Mouse (Mus musculus): ENCODE measurements at regions not wholly inside any gene's neighbourhood (a gene's known extent, or its start where the extent isn't known, plus 50 kb on each side); places are given as distances from the start of the nearest gene placed in this dataset.

DNA sequence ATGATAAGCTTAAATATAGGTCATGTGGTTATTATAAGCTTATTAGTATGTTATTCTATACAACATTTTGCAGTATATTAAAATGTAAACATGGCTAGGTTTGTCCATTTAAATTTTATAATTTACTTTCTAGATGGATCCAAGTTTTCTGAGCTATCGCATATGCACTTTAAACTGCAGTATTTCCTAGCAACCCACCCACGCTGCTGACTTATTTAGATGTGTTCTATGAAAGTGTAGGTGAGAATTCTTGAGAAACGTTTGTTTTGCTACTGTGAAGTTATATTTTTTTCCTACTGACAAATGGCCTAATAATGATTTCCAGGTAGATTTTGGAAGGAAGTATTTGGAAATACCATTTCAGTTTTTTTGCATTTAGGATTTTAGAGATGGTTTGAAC is 308.0 kb downstream of the Gbe1 start:
- DNase-seq (ENCODE audit: low spot score in 2 of 2): peak; percentile 41 to 67
- intact Hi-C loops (cut with DNase I): no loop called here

DNA sequence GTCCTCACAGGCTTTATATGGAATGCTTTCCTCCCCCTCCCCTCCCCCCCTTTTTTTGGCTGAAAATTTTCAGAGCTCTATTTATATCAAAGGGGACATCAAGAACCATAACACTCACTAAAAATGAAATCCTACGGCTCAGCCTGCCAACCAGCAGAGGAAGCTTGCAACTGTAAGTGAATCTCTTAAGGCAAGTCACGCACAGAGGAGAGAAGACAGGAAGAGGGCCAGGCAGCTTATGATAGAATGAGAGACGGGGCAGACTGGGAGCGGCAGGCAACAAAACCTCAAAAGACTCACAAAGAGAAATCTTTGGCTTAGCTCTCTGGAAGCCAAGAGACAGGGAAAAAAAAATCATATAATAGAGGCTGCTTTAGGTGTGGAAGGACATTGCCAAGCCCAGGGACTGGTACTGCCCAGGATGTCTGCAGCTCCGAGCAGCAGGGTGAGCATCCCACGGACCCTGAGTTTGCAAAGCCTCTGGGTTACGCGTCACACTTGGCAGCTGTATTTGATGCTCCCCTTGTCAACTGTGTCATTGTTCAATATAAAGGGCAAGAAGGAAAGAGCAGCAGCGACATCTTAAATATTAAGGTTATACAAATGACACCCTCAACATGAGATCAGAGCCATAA is 330.0 kb downstream of the Gbe1 start:
- DNase-seq (ENCODE audit: low spot score in 2 of 2): peak; percentile 23 to 70

DNA sequence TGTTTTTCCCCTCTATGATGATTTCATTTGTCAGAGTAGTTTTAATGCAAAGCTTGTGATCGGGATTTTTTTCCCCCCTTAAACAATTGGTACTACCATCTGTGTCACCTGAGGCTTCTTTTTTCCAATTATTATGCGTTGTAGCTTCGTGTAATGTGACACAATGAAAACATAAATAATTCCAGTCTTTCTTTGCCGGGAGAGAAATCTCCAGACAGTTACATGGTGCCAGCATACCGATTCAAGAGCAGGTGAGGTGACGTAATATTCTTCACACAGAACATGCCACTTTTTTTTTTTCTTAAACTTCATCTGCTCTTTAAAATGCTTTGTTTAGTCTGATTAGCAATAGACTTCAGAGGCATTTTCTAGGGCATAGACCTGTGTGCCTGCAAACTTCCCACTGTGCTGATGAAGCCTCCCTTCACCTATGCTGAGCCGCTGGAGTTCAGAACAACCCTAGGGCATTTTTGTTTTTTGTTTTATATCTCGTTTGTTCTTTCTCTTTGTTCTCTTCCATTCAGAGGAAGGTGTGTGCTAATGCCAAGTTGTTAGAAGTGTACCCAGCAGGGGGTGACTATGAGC is 331.0 kb downstream of the Gbe1 start:
- intact Hi-C loops (cut with DNase I): no loop called here
- DNase-seq (ENCODE audit: low spot score in 2 of 2): no peak

More for the DNA sequence above, 330.0 kb downstream of the Gbe1 start:
- intact Hi-C loops (cut with DNase I): no loop called here

DNA sequence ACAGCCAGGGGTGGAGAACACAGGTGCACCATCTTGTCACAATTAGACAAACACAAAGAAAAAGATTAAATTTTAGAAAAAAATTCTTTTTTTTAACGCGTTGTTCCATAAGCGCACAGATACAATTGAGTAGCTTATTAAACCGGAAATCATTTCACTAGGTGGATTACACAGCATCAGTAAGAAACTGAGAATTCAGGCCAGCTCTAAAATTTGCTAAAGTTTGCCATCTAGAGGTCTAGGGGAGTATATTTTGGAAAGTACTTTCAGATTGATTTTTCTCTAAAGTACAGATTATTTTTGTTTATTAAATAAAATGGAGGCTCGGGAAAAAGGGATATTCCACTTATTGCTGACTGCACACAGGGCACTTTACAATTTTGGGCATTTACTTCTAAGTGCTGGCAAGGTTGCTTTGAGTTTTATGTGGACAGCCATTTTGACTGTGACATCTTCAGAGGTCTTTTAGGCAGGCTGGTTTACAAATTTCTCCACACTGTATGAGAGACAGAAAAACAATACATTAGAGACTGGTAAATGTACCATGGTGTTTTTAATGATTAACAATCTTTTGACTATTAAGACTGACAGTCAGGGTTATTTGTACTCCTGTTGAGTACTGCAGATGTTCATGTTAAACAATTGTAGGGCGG is 340.8 kb downstream of the Gbe1 start:
- intact Hi-C loops (cut with DNase I): no loop called here
- DNase-seq (ENCODE audit: low spot score in 2 of 2): no peak

DNA sequence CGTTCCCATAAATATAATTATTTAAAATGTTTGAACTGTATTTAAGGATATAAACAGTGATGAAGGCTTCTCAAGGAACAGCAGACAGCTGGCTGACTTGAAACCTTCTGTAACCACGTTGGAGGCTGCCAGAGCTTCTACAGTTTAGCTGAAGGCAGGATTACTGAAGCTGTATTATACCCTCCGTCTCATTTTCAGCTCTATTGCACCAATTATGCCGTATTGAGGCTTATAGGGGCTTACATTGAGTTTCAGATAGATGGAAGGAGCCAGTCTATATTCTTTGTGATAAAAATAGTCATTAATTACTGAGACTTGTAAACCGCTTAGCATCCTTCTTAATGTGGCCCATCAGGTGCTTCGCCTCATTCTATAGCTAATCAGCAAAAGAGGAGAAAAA is 376.1 kb downstream of the Gbe1 start:
- DNase-seq (ENCODE audit: low spot score in 2 of 2): peak in 1 of 2 experiments; percentile 7
- intact Hi-C loops (cut with DNase I): no loop called here

DNA sequence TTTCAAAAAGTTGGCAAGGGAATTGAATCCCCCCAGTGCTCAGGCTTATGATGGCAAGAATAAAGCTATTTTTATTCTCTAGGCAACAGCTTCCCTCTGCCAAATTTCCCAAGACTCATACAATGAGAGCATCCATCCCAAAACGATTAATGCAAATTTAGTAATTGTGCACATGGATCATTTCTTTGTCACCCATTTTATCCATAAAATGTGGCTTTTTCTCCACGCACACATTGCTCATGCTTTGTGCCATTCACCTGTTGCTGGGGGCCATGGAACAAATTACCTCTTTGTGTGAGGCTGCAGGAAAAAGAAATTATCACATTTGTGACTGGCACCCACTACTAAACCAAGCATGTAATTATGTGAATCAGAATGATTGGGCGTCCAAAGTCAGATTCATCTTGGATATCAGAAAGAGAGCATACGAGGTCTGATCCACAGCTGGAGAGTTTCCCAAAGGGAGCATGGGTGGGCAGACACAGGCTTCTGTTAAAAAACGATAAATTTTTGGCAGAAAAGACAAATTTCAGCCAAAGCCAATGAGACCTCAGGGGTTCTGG is 411.1 kb downstream of the Gbe1 start:
- intact Hi-C loops (cut with DNase I): no loop called here
- no peak for DNase-seq (ENCODE audit: low spot score in 2 of 2)

DNA sequence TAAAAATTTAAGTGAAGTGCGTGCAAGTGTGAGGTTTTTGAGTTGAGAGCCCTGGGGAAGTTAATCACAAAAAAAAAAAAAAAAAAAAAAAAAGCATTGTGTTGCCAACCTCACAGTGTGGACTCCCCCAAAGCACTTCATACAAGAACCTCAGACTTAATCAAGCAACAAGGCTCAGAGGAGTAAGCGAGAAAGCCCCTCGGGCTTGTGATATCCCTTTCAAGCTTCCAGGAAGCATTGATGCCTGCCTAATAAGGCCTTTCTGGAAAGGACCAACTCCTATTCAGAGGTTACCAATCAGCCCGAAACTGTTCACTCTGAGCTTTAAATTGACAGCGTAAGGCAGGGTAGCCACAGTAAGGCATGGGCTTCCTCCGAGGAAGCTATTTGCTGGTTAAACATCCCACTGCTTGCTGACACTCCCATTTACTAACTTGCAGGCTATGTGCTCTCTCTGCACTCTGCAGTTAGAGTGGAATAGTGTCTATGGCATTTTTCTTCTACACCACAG is 411.6 kb downstream of the Gbe1 start:
- intact Hi-C loops (cut with DNase I): no loop called here
- no peak for DNase-seq (ENCODE audit: low spot score in 2 of 2)

DNA sequence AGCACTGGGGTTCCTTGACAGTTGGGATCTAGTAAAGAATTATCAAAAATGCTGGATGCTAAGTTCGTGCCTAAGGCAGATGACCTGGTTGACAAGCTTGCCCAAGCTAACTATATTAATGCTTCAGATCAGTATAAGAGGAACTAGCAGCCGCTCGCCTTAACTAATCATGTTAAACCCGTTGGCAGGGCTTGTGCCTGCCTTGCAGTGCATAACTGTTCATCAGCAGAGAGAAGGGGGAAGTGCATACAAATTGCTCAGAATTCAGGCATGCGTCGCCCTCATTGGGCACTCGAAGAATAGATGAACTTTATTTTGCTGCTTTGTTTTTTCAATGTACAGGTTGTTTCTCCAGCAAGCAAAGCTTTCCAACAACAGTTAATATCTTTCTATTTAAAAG is 419.3 kb downstream of the Gbe1 start:
- intact Hi-C loops (cut with DNase I): no loop called here
- DNase-seq (ENCODE audit: low spot score in 2 of 2): no peak

DNA sequence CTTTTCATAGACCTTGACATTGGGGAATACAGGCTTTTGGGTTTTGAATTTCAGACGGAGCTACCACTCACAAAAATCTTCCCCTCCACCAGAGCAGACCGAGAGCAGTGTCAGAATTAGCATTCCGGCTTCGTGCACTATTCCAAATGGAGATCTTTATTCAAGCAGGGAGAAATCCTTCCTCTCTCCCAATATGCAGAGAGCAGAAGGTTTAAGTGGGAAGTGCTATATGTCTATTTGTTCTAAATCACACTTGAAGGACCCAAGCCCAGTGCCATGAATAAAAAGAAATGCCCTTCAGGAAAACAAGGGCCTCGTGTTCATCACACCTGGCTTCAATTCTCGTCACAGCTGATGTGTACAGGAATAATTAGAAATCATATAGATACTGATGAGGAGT is 426.3 kb downstream of the Gbe1 start:
- intact Hi-C loops (cut with DNase I): no loop called here
- peak; percentile 5 to 13 for DNase-seq (ENCODE audit: low spot score in 2 of 2)

DNA sequence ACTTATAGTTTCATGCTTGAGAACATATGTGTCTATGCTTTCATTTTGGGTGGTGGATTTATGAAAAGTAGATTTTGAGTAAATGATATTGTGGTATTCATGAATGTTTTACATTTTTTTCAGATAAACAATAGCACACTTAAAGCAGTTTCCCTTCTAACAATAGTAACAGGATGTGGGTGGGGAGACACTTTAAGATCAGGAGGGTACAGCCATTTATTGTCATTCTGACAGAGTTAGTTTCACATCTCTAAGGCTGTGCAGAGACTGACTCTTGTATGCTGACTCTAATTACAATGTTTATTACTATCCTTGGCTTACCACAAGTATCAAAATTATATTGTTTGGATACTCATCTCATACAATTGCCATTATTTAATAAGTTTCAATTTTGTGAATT is 440.5 kb downstream of the Gbe1 start:
- DNase-seq (ENCODE audit: low spot score in 2 of 2): no peak
- intact Hi-C loops (cut with DNase I): no loop called here

DNA sequence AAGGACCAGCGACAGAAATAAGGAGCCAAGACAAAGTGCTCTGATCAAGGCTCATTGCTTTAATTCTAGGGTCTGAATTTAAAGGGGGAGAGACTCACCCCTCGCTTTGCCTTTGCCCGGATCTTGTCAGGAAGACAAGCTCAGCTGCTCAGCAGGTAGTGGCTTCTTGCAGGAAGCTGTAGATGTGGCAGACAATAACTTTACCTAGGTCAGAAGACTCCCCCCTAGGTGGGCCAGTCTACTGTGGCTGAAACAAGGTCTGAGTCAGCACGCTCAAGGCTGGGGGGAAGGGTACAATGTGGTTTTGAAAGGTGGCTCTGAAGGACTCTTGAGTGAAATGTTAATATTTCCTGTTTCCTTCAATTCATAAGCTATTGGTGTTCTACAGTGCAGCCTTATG is 484.3 kb downstream of the Gbe1 start:
- intact Hi-C loops (cut with DNase I): no loop called here
- no peak for DNase-seq (ENCODE audit: low spot score in 2 of 2)

DNA sequence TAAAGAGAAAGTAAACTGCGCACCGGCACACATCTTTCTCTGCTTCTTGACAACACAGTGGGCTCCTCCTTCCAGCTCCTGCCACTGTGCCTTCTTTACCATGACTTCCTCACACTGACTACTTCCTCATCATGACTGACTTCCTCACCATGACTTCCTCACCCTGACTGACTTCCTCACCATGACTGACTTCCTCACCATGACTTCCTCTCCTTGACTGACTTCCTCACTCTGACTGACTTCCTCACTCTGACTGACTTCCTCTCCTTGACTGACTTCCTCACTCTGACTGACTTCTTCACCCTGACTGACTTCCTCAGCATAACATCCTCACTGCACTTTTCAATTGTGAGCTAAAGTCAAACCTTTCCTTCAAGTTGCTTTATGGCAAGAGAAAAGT is 489.8 kb downstream of the Gbe1 start:
- no peak for DNase-seq (ENCODE audit: low spot score in 2 of 2)
- intact Hi-C loops (cut with DNase I): no loop called here

DNA sequence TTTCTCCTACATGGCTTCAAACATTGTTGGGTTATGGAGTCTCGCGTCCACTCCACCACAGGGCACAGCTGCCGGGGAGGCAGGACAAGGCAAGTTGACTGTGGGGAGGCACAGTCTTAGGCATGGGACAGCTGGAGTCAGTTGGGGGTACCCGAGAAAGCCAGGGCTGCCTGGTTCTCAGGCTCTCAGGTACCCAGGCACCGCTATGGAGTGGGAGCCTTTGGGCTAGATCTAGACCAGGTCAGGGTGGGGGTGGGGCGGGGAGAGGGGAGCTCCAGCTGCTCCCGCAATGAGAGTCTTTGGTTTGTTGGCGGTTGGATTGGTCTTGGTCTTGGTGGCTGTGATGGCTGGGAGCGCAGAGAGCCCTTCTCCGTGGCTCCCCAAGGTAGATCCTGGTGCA is 512.2 kb downstream of the Gbe1 start:
- intact Hi-C loops (cut with DNase I): no loop called here
- DNase-seq (ENCODE audit: low spot score in 2 of 2): no peak

DNA sequence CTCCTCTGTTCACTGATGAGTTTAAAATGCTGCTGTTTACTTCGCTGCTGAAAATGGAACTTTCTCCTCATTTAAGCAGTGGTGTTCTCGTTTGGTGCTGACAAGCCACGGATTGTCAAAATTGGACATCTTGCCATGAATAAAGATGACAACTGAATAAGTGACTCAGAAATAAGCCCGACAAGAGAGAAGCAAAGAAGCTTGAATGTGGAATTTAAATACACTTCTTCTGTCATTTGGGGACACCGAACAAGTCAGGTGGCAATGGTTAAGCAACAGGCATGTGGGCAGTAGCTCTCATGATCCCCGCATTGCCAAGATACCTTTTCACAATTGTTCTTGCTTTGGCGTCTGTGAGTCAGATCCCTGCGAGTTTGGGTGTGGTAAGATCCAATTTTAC is 521.3 kb downstream of the Gbe1 start:
- intact Hi-C loops (cut with DNase I): no loop called here
- peak; percentile 21 to 81 for DNase-seq (ENCODE audit: low spot score in 2 of 2)

DNA sequence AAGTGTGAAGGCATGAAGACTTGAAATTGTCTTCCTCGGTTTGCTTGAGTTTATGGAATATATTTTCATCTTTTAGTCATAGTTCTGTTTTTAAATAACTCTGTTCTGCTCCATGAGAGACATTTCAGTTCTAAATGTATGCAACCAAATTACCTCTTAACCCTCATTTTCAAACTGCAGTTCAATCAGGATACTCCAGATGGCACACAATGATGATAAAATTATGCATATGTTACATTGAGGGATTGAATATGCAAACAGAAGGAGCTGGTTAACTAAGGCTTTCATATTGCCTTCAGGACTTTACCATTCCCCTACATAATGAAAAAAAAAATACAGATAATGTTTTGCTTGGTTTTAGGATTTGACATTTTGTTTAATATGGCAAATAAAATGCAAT is 524.4 kb downstream of the Gbe1 start:
- intact Hi-C loops (cut with DNase I): no loop called here
- DNase-seq (ENCODE audit: low spot score in 2 of 2): peak in 1 of 2 experiments; percentile 62

DNA sequence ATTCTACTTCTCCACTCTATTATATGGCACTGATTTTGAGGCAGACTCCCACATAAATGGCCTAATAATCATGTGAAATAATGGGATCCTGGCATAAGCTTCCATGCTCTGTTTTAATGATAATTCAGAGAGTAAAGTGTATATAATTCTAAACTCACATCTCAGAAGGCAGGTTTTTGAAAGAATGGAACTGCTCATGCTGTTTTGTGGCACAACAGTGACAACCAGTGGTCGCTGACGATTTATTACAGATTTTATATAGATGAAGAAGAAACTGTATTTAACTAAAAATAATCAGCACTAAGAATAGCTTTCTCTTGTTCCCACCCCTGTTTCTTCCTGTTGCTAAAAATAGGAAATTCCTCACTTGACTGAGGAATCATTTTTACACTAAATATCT is 554.5 kb downstream of the Gbe1 start:
- peak; percentile 57 to 62 for DNase-seq (ENCODE audit: low spot score in 2 of 2)
- intact Hi-C loops (cut with DNase I): no loop called here

DNA sequence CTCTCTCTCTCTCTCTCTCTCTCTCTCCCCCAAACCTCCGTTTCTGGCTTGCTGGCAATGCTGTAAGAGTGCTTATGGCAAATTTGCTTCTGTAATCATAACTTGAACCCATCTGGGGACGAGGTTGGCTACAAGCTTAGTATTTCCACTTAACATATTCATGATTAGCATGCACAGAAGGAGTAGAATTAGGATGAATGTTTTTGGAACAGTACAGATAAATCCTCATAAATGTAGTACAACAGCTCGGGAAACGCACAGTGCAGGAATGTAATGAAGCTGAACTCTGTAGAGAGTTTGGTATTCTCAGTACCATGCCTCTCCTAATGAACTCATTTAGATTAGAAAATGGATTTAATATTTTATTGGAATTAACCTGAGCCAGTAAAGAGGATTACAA is 555.5 kb downstream of the Gbe1 start:
- intact Hi-C loops (cut with DNase I): no loop called here
- DNase-seq (ENCODE audit: low spot score in 2 of 2): no peak

DNA sequence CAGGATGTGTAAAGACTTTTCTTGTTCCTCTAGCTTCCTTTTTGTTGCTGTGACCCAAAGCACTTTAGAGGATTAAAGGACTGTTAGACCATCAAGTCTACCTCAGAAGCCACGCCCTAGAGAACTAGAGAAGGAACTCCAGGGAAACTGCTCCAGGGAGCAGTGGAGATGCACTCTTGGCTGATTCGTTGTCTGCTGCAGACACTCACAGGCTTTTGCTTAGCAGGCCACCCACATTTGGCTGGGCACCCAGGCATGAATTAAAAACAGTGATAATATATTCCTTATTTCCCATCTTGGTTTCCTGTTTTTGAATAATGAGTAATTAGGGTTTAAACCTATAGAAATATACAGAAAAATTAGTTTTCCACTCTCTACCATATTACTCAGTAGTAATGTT is 560.3 kb downstream of the Gbe1 start:
- DNase-seq (ENCODE audit: low spot score in 2 of 2): no peak
- intact Hi-C loops (cut with DNase I): no loop called here

DNA sequence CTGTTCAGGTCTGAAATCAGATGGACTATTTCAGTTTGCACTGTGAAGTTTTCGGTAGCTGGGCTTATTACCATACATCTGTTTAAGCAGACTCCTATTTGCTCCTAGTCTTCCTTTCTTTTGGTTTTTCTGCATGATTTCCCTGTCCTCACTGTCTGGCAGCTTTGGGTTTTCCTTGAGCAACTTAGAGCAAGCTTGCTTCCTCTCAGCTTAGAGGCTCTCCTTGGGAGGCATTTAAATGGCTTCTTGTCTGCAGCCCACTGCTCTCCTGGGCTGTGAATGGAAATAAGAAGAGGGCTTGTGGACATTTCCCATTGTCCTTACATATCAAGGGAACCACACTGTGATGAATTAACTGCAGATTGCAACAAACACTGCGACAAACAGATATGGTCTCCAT is 566.9 kb downstream of the Gbe1 start:
- DNase-seq (ENCODE audit: low spot score in 2 of 2): peak; percentile 7 to 31
- intact Hi-C loops (cut with DNase I): no loop called here

DNA sequence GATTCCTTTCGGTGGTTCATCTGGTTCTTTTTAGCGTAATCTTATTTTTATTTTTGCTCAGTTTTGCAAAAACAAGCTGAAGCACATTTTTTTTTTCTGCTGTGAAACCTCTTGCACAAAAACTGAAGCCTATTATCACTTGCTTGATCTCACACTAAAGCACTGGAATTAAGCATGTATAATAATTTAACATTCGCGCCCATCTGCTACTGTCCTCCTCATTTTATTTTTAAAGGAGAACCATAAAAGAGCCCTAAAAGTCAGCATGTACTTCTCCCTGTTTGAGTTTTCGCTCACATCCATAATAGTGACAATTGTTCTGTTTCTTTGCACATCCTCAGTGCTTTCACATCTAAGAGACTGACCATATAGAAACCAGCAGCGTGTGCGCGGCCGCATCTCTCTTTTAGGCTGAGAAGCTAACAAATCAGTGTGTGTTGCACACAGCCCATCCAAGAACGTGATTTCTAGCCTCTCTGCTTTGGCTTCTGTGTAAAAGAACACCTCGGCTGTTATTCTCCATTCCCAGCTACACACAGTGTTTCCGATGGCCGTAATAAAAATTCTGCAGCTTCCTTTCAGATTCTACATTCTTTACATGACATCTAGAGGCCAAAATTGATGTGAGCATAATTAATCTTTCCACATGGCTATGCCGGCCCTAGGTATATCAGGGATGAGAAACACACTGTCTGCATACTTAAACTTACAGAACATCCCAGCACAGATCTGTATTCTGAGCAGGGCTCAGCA is 567.5 kb downstream of the Gbe1 start:
- intact Hi-C loops (cut with DNase I): no loop called here
- peak; percentile 12 to 52 for DNase-seq (ENCODE audit: low spot score in 2 of 2)
